Mouse (Mus musculus): ENCODE results near the gene 5031410I06Rik.
"Not testable (repeated sequence)": the region's sequence is repeated elsewhere in the genome, so short reads cannot be mapped to it uniquely, and the experiment has no call there.

Gene 5031410I06Rik

DNA sequence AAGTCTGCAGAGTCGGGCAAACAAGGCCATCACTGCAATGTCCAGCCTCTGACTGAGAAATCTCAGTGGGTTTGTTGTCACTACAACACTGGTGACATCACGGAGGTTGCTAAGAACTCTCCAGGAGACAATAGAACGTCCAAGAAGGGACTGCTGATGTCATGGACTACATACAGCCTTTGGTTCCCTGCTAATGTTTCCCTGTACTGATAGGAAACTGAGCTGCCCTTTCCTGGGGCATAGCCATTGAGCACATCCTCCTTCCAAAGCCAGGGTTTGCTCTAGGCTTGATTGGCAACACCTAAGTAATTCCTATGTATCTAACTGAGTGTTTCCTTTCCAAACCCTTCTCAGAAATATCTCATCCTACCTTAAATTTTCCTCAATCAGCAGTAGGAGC, at the start of gene 5031410I06Rik:
Gene 5031410I06Rik, minus strand, starts transcription at position 101 of the 400 bp plus-strand sequence.
- in situ Hi-C loops (cut with MseI, MboI): not testable (repeated sequence)

DNA sequence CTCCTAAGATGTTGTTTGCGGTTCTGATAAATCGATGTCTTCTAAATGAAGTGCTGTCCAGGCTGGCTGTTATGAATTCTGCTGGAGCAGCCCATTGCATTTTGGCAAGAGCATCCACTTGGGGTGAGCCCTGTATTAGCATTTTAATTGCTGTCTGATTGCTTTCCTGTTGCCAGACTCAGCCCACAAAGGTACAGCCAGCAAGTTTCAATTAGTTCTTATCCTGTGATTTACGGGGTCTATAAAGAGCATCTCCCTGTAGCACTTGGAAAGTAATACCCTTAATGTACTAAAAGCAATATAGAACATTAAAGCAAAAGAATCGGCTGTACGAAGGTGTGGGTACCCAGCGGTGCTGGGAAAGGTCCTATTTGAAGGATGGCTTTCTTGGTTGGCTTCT, 37.7 kb upstream of the 5031410I06Rik start:
- in situ Hi-C loops (cut with MseI, MboI): no loop called here

DNA sequence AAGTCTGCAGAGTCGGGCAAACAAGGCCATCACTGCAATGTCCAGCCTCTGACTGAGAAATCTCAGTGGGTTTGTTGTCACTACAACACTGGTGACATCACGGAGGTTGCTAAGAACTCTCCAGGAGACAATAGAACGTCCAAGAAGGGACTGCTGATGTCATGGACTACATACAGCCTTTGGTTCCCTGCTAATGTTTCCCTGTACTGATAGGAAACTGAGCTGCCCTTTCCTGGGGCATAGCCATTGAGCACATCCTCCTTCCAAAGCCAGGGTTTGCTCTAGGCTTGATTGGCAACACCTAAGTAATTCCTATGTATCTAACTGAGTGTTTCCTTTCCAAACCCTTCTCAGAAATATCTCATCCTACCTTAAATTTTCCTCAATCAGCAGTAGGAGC, 16.2 kb upstream of the 5031410I06Rik start, which contains the start of gene Gm10220:
Gene Gm10220, minus strand, starts transcription at position 101 of the 400 bp plus-strand sequence.
- in situ Hi-C loops (cut with MseI, MboI): not testable (repeated sequence)

DNA sequence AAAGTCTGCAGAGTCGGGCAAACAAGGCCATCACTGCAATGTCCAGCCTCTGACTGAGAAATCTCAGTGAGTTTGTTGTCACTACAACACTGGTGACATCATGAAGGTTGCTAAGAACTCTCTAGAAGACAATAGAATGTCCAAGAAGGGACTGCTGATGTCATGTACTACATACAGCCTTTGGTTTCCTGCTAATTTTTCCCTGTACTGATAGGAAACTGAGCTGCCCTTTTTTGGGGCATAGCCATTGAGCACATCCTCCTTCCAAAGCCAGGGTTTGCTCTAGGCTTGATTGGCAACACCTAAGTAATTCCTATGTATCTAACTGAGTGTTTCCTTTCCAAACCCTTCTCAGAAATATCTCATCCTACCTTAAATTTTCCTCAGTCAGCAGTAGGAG, 16.0 kb downstream of the 5031410I06Rik start, which contains the start of gene Gm10471:
Gene Gm10471, minus strand, starts transcription at position 101 of the 400 bp plus-strand sequence.
- in situ Hi-C loops (cut with MseI, MboI): not testable (repeated sequence)

DNA sequence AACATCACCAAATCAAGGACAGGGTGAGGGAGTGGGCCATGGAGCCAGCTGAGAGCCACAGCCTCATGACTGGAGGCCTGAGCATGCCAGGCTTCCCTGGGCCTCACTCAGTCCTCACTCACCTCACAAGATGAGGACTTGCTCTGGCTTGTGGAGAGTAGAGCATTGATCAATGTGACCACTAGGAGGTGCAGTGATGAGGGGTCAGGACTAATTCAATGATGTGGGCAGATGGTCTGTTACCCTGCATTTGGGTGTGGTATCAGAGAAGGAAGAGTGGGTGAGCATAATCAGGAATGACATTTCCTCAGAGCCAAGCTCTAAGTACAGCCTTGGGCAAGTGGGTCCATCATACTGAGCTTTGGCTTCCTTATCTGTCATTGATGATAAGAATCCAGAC, 26.1 kb downstream of the 5031410I06Rik start:
- in situ Hi-C loops (cut with MseI, MboI): not testable (repeated sequence)

DNA sequence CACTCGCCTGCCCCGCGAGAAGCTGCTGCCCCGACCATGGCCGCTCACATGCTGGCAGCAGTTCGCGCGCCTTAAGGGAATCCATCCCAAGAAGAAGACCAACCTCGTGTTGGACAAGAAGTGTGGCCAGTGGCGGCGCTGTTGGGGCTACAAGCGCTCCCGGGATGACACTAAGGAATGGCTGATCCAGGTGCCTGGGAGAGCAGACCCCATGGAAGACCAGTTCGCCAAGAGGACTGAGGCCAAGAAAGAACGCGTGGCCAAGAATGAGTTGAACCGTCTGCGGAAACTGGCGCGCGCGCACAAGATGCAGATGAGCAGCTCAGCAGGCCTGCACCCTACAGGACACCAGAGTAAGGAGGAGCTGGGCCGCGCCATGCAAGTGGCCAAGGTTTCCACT, 34.4 kb downstream of the 5031410I06Rik start:
- in situ Hi-C loops (cut with MseI, MboI): no loop called here

DNA sequence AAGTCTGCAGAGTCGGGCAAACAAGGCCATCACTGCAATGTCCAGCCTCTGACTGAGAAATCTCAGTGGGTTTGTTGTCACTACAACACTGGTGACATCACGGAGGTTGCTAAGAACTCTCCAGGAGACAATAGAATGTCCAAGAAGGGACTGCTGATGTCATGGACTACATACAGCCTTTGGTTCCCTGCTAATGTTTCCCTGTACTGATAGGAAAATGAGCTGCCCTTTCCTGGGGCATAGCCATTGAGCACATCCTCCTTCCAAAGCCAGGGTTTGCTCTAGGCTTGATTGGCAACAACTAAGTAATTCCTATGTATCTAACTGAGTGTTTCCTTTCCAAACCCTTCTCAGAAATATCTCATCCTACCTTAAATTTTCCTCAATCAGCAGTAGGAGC, 46.7 kb downstream of the 5031410I06Rik start, which contains the start of gene Gm7347:
Gene Gm7347, minus strand, starts transcription at position 101 of the 400 bp plus-strand sequence.
- in situ Hi-C loops (cut with MseI, MboI): not testable (repeated sequence)
